Mouse (Mus musculus) liver, embryonic 12.5 days (tissue): Measurements from ENCODE around the gene Prss29. TPM values are rescaled to one million over a fixed set of nuclear protein-coding genes. Genes with fewer than 3 reads are reported as not detected.

ENCODE experiments used
- ATAC-seq: fragments of 200-750 bp; cut with Nextera tagmentation; 2 replicates; pipeline ENCODE4 v1.8.0; 2017; ENCODE audit warnings: moderate number of reproducible peaks, mild to moderate bottlenecking, moderate library complexity
- H3K27ac ChIP-seq: fragments of 300-500 bp; sonication (generic); 2 replicates; pipeline ENCODE4 v1.5.1; 2016; ENCODE audit warnings: mild to moderate bottlenecking
- H3K27me3 ChIP-seq: fragments of 300-500 bp; sonication (generic); replicated peaks from 2 replicates; pipeline ENCODE4 v1.6.1; 2016; ENCODE audit warnings: mild to moderate bottlenecking, moderate library complexity
- H3K36me3 ChIP-seq: fragments of 300-500 bp; sonication (generic); 2 replicates; pipeline ENCODE4 v1.6.1; 2016; ENCODE audit warnings: mild to moderate bottlenecking, moderate library complexity
- H3K4me1 ChIP-seq: fragments of 300-500 bp; sonication (generic); 2 replicates; pipeline ENCODE4 v1.6.1; 2016
- H3K4me2 ChIP-seq: fragments of 300-500 bp; sonication (generic); 2 replicates; pipeline ENCODE4 v1.6.1; 2016; ENCODE audit warnings: mild to moderate bottlenecking, moderate library complexity
- H3K4me3 ChIP-seq: fragments of 300-500 bp; sonication (generic); 2 replicates; pipeline ENCODE4 v1.5.1; 2016; ENCODE audit warnings: mild to moderate bottlenecking, moderate library complexity
- H3K9ac ChIP-seq: fragments of 300-500 bp; sonication (generic); 2 replicates; pipeline ENCODE4 v1.6.1; 2016; ENCODE audit warnings: mild to moderate bottlenecking, moderate library complexity
- H3K9me3 ChIP-seq: fragments of 300-500 bp; sonication (generic); replicated peaks from 2 replicates; pipeline ENCODE4 v1.6.1; 2016; ENCODE audit warnings: mild to moderate bottlenecking, moderate library complexity
- WGBS: fragments of 180-500 bp; shearing (Covaris S2); methylation state at CpG from one replicate; pipeline ENCODE4 v1.1.7; 2016; ENCODE audit not compliant: insufficient replicate concordance; 5-methylcytosine and 5-hydroxymethylcytosine counted together
- polyA plus RNA-seq: library from polyadenylated mRNA; unstranded; fragments of >200 nt; fragmentation: Nextera tagmentation; extraction: Ambion mirVana; gene quantifications from 2 replicates; pipeline ENCODE4 v1.2.1, GENCODE M21; 2016

Prss29 gene
- not detected in 2 replicates for polyA plus RNA-seq

- Histone ChIP-seq H3K9ac (no peak within 1 kb of the TSS), H3K4me1 (no peaks in the 10 kb centered on the region), H3K4me3 (no peak within 1 kb of the TSS), H3K27me3 (peaks cover 48% of the 10 kb centered on the region), H3K27ac (no peak within 1 kb of the TSS), H3K9me3 (no peaks in the 10 kb centered on the region), H3K36me3 (no peaks in the 10 kb centered on the region), H3K4me2 (no peak within 1 kb of the TSS)
- WGBS, result 44% methylated on average over 5 of the region's 5 CpGs
- no peak for ATAC-seq
Observed at GRCm38 (mm10) chr17:25318354-25318753, at the start of gene Prss29. Prss29 (plus strand) TSS chr17:25318654.

- peaks cover 62% of the 10 kb centered on the region for H3K36me3 ChIP-seq
- peak overlapping the region; percentile 92 for H3K4me2 ChIP-seq
- peak overlapping the region; percentile 98 for H3K9ac ChIP-seq
- 82% methylated on average over 2 of the region's 2 CpGs for WGBS
- peak overlapping the region; percentile 18; the same call in 1 of the 2 replicates for H3K27ac ChIP-seq
- peak overlapping the region; percentile 98 for H3K4me3 ChIP-seq
- H3K9me3 ChIP-seq, result no peaks in the 10 kb centered on the region
- H3K4me1 ChIP-seq, result peaks cover 45% of the 10 kb centered on the region
- no peak for ATAC-seq
- no peaks in the 10 kb centered on the region for H3K27me3 ChIP-seq
Observed at GRCm38 (mm10) chr17:25270795-25271335, 47.6 kb upstream of the Prss29 start.

GRCm38 (mm10) chr17:25272326-25272725, 46.1 kb upstream of the Prss29 start:
- WGBS, result under 1% methylated on average over 10 of the region's 10 CpGs
- H3K9ac ChIP-seq, result peak overlapping the region; percentile 98
- H3K36me3 ChIP-seq, result peaks cover 48% of the 10 kb centered on the region
- H3K4me1 ChIP-seq, result peaks cover 45% of the 10 kb centered on the region
- peak; percentile 57 for ATAC-seq
- H3K27ac ChIP-seq, result peak overlapping the region; percentile 94
- peak overlapping the region; percentile 98 for H3K4me3 ChIP-seq
- H3K4me2 ChIP-seq, result peak overlapping the region; percentile 92
- H3K27me3 ChIP-seq, result no peaks in the 10 kb centered on the region
- no peaks in the 10 kb centered on the region for H3K9me3 ChIP-seq

- H3K9ac ChIP-seq, result peak overlapping the region; percentile 98
- H3K36me3 ChIP-seq, result peaks cover 40% of the 10 kb centered on the region
- WGBS, result under 1% methylated on average over 92 of the region's 92 CpGs
- H3K27ac ChIP-seq, result peak overlapping the region; percentile 94
- peak overlapping the region; percentile 92 for H3K4me2 ChIP-seq
- peak overlapping the region; percentile 98 for H3K4me3 ChIP-seq
- H3K4me1 ChIP-seq, result peaks cover 45% of the 10 kb centered on the region
- no peaks in the 10 kb centered on the region for H3K9me3 ChIP-seq
- peaks cover 7% of the 10 kb centered on the region for H3K27me3 ChIP-seq
- peak; percentile 86 for ATAC-seq
Observed at GRCm38 (mm10) chr17:25272951-25273705, 45.3 kb upstream of the Prss29 start.

GRCm38 (mm10) chr17:25273706-25274501, 44.5 kb upstream of the Prss29 start:
- Histone ChIP-seq H3K27ac (peak overlapping the region; percentile 94), H3K4me2 (peak overlapping the region; percentile 92), H3K4me1 (peaks cover 45% of the 10 kb centered on the region), H3K27me3 (peaks cover 7% of the 10 kb centered on the region), H3K9ac (peak overlapping the region; percentile 98), H3K4me3 (peak overlapping the region; percentile 98), H3K9me3 (no peaks in the 10 kb centered on the region), H3K36me3 (peaks cover 32% of the 10 kb centered on the region)
- WGBS, result under 1% methylated on average over 43 of the region's 45 CpGs
- ATAC-seq, result peak; percentile 79

- Histone ChIP-seq H3K9me3 (no peaks in the 10 kb centered on the region), H3K4me3 (peak within 1 kb of the TSS; percentile 98), H3K9ac (peak within 1 kb of the TSS; percentile 98), H3K4me2 (peak within 1 kb of the TSS; percentile 92), H3K27me3 (peaks cover 7% of the 10 kb centered on the region), H3K27ac (peak within 1 kb of the TSS; percentile 94), H3K36me3 (peaks cover 23% of the 10 kb centered on the region), H3K4me1 (peaks cover 42% of the 10 kb centered on the region)
- 73% methylated on average over 9 of the region's 9 CpGs for WGBS
- ATAC-seq, result no peak
Observed at GRCm38 (mm10) chr17:25274571-25275346, 43.7 kb upstream of the Prss29 start, which contains the start of gene Ube2i. Ube2i (minus strand) TSS chr17:25274622.

GRCm38 (mm10) chr17:25275833-25276232, 42.6 kb upstream of the Prss29 start:
- Histone ChIP-seq H3K4me3 (no peak overlapping the region), H3K9ac (no peak overlapping the region), H3K27me3 (peaks cover 7% of the 10 kb centered on the region), H3K4me2 (no peak overlapping the region), H3K27ac (no peak overlapping the region), H3K4me1 (peaks cover 31% of the 10 kb centered on the region), H3K36me3 (peaks cover 13% of the 10 kb centered on the region), H3K9me3 (no peaks in the 10 kb centered on the region)
- ATAC-seq, result no peak
- 86% methylated on average over 3 of the region's 3 CpGs for WGBS

GRCm38 (mm10) chr17:25282133-25282532, 36.3 kb upstream of the Prss29 start:
- Histone ChIP-seq H3K9ac (no peak overlapping the region), H3K36me3 (no peaks in the 10 kb centered on the region), H3K27me3 (peaks cover 7% of the 10 kb centered on the region), H3K4me3 (peak overlapping the region; percentile 17; the same call in 1 of the 2 replicates), H3K4me1 (peaks cover 10% of the 10 kb centered on the region), H3K4me2 (peak overlapping the region; percentile 54), H3K27ac (peak overlapping the region; percentile 50), H3K9me3 (no peaks in the 10 kb centered on the region)
- peak; percentile 77 for ATAC-seq
- WGBS, result 16% methylated on average over 11 of the region's 11 CpGs

- H3K9ac ChIP-seq, result no peak overlapping the region
- no peaks in the 10 kb centered on the region; the same call in 1 of the 2 replicates for H3K27me3 ChIP-seq
- no peak overlapping the region for H3K4me3 ChIP-seq
- no peak overlapping the region for H3K4me2 ChIP-seq
- no peaks in the 10 kb centered on the region for H3K9me3 ChIP-seq
- no peak overlapping the region for H3K27ac ChIP-seq
- WGBS, result 25% methylated on average over 3 of the region's 3 CpGs
- H3K36me3 ChIP-seq, result no peaks in the 10 kb centered on the region
- ATAC-seq, result 0 out of 2 replicates have a peak, but pooled peaks have one; percentile 35
- H3K4me1 ChIP-seq, result peaks cover 10% of the 10 kb centered on the region
Observed at GRCm38 (mm10) chr17:25285033-25285432, 33.4 kb upstream of the Prss29 start.

- Histone ChIP-seq H3K27ac (no peak overlapping the region), H3K9me3 (no peaks in the 10 kb centered on the region), H3K27me3 (peaks cover 9% of the 10 kb centered on the region), H3K36me3 (no peaks in the 10 kb centered on the region), H3K9ac (no peak overlapping the region), H3K4me3 (no peak overlapping the region), H3K4me1 (no peaks in the 10 kb centered on the region), H3K4me2 (no peak overlapping the region)
- 26% methylated on average over 4 of the region's 4 CpGs for WGBS
- ATAC-seq, result no peak
Observed at GRCm38 (mm10) chr17:25288842-25289241, 29.6 kb upstream of the Prss29 start.

GRCm38 (mm10) chr17:25290411-25290810, 28.0 kb upstream of the Prss29 start:
- Histone ChIP-seq H3K4me1 (no peaks in the 10 kb centered on the region), H3K27ac (no peak overlapping the region), H3K27me3 (peaks cover 9% of the 10 kb centered on the region), H3K9me3 (no peaks in the 10 kb centered on the region), H3K36me3 (no peaks in the 10 kb centered on the region), H3K9ac (no peak overlapping the region), H3K4me2 (no peak overlapping the region), H3K4me3 (no peak overlapping the region)
- ATAC-seq, result no peak
- 24% methylated on average over 4 of the region's 4 CpGs for WGBS
